Mouse (Mus musculus) embryonic facial prominence, embryonic 14.5 days (tissue): ENCODE results near the gene Hist1h3d. TPM values are rescaled to one million over a fixed set of nuclear protein-coding genes. Genes with fewer than 3 reads are reported as not detected.
"Not testable (repeated sequence)": the region's sequence is repeated elsewhere in the genome, so short reads cannot be mapped to it uniquely, and the experiment has no call there.

Experiments used
- ATAC-seq: fragments of 200-750 bp; cut with Nextera tagmentation; 2 replicates; pipeline ENCODE4 v1.8.0; 2017; ENCODE audit warnings: low read depth, moderate number of reproducible peaks, moderate TSS enrichment
- DNase-seq: peaks from one replicate; pipeline ENCODE4 v3.0.0-alpha.2; 2015; ENCODE audit warnings: low spot score
- H3K27ac ChIP-seq: fragments of 300-500 bp; sonication (generic); replicated peaks from 2 replicates; pipeline ENCODE4 v1.5.1; 2014; ENCODE audit warnings: low read depth, mild to moderate bottlenecking, low read length, moderate library complexity
- H3K27me3 ChIP-seq: fragments of 300-500 bp; sonication (generic); replicated peaks from 2 replicates; pipeline ENCODE4 v1.6.1; 2014; ENCODE audit warnings: low read length; ENCODE audit not compliant: control insufficient read depth, insufficient read depth
- H3K36me3 ChIP-seq: fragments of 300-500 bp; sonication (generic); 2 replicates; pipeline ENCODE4 v1.6.1; 2014; ENCODE audit warnings: low read length, mixed read lengths; ENCODE audit not compliant: control insufficient read depth, insufficient read depth
- H3K4me1 ChIP-seq: fragments of 300-500 bp; sonication (generic); 2 replicates; pipeline ENCODE4 v1.6.1; 2014; ENCODE audit warnings: antibody characterized with exemption, low read length; ENCODE audit not compliant: control insufficient read depth, insufficient read depth
- H3K4me2 ChIP-seq: fragments of 300-500 bp; sonication (generic); 2 replicates; pipeline ENCODE4 v1.6.1; 2014; ENCODE audit warnings: low read depth, mild to moderate bottlenecking, low read length, moderate library complexity, mixed read lengths
- H3K4me3 ChIP-seq: fragments of 300-500 bp; sonication (generic); 2 replicates; pipeline ENCODE4 v1.5.1; 2014; ENCODE audit warnings: low read depth, mild to moderate bottlenecking, low read length
- H3K9ac ChIP-seq: fragments of 300-500 bp; sonication (generic); 2 replicates; pipeline ENCODE4 v1.6.1; 2014; ENCODE audit warnings: low read depth, mild to moderate bottlenecking, low read length, moderate library complexity, mixed read lengths
- H3K9me3 ChIP-seq: fragments of 300-500 bp; sonication (generic); 2 replicates; pipeline ENCODE4 v1.6.1; 2016; ENCODE audit warnings: low read length; ENCODE audit not compliant: control insufficient read depth
- WGBS: fragments of 180-500 bp; shearing (Covaris S2); extraction: QIAGEN DNeasy Blood & Tissue Kit; methylation state at CpG from one replicate; pipeline ENCODE4 v1.1.7; 2014; 5-methylcytosine and 5-hydroxymethylcytosine counted together
- polyA plus RNA-seq: library from polyadenylated mRNA; unstranded; fragments of >200 nt; fragmentation: Nextera tagmentation; extraction: Ambion mirVana; gene quantifications from 2 replicates; pipeline ENCODE4 v1.2.1, GENCODE M21; 2014

The Hist1h3d gene
- polyA plus RNA-seq, 1 experiment from 2014 or later = 5.2 TPM

- WGBS = under 1% methylated on average over 34 of the region's 47 CpGs
- Histone ChIP-seq H3K4me1 (peaks cover 12% of the 10 kb centered on the region; the same call in 1 of the 2 replicates), H3K9ac (peak within 1 kb of the TSS; percentile 70), H3K4me3 (peak within 1 kb of the TSS; percentile 47), H3K4me2 (peak within 1 kb of the TSS; percentile 64), H3K27ac (peak within 1 kb of the TSS; percentile 93)
- ATAC-seq = peak; percentile 84
- H3K36me3 ChIP-seq, H3K9me3 ChIP-seq, H3K27me3 ChIP-seq: not testable (repeated sequence)
- DNase-seq = peak; percentile 98
Measured at GRCm38 (mm10) chr13:23551146-23551834, 24.3 kb upstream of the Hist1h3d start, which contains the start of gene Hist1h4f. Hist1h4f (minus strand) TSS chr13:23551648.

- 47% methylated on average over 8 of the region's 8 CpGs for WGBS
- H3K36me3 ChIP-seq = no peaks in the 10 kb centered on the region
- peak overlapping the region; percentile 93 for H3K27ac ChIP-seq
- no peaks in the 10 kb centered on the region for H3K9me3 ChIP-seq
- no peaks in the 10 kb centered on the region for H3K27me3 ChIP-seq
- DNase-seq (no peak), ATAC-seq (no peak)
- peak overlapping the region; percentile 64 for H3K4me2 ChIP-seq
- peak overlapping the region; percentile 47 for H3K4me3 ChIP-seq
- peak overlapping the region; percentile 70; the same call in 1 of the 2 replicates for H3K9ac ChIP-seq
- peaks cover 14% of the 10 kb centered on the region; the same call in 1 of the 2 replicates for H3K4me1 ChIP-seq
Measured at GRCm38 (mm10) chr13:23551931-23552914, 23.3 kb upstream of the Hist1h3d start.

- peak within 1 kb of the TSS; percentile 98 for H3K27ac ChIP-seq
- DNase-seq = no peak
- H3K9ac ChIP-seq = peak within 1 kb of the TSS; percentile 87; the same call in 1 of the 2 replicates
- no peaks in the 10 kb centered on the region for H3K9me3 ChIP-seq
- no peaks in the 10 kb centered on the region for H3K36me3 ChIP-seq
- H3K4me3 ChIP-seq = peak within 1 kb of the TSS; percentile 58; the same call in 1 of the 2 replicates
- peaks cover 14% of the 10 kb centered on the region; the same call in 1 of the 2 replicates for H3K4me1 ChIP-seq
- H3K4me2 ChIP-seq = peak within 1 kb of the TSS; percentile 97
- H3K27me3 ChIP-seq = no peaks in the 10 kb centered on the region
- no peak for ATAC-seq
Measured at GRCm38 (mm10) chr13:23552962-23553361, 22.6 kb upstream of the Hist1h3d start, which contains the start of gene Hist1h1d. Hist1h1d (plus strand) TSS chr13:23553262.

GRCm38 (mm10) chr13:23554393-23554792 lies 21.2 kb upstream of the Hist1h3d start:
- no peaks in the 10 kb centered on the region for H3K9me3 ChIP-seq
- H3K4me2 ChIP-seq = peak overlapping the region; percentile 97
- H3K4me3 ChIP-seq = peak overlapping the region; percentile 58
- 20% methylated on average over 9 of the region's 9 CpGs for WGBS
- peaks cover 14% of the 10 kb centered on the region; the same call in 1 of the 2 replicates for H3K4me1 ChIP-seq
- ATAC-seq = no peak
- no peaks in the 10 kb centered on the region for H3K36me3 ChIP-seq
- no peak for DNase-seq
- peak overlapping the region; percentile 98 for H3K27ac ChIP-seq
- H3K27me3 ChIP-seq = no peaks in the 10 kb centered on the region
- peak overlapping the region; percentile 87 for H3K9ac ChIP-seq

GRCm38 (mm10) chr13:23554925-23555838 lies 20.4 kb upstream of the Hist1h3d start:
- H3K4me1 ChIP-seq = peaks cover 14% of the 10 kb centered on the region; the same call in 1 of the 2 replicates
- peak overlapping the region; percentile 97 for H3K4me2 ChIP-seq
- no peaks in the 10 kb centered on the region for H3K36me3 ChIP-seq
- no peaks in the 10 kb centered on the region for H3K9me3 ChIP-seq
- peak; percentile 89 for ATAC-seq
- no peaks in the 10 kb centered on the region for H3K27me3 ChIP-seq
- peak; percentile 96 for DNase-seq
- WGBS = 0% methylated on average over 49 of the region's 54 CpGs
- peak overlapping the region; percentile 98 for H3K27ac ChIP-seq
- H3K4me3 ChIP-seq = peak overlapping the region; percentile 58
- H3K9ac ChIP-seq = peak overlapping the region; percentile 87

- Histone ChIP-seq H3K36me3 (no peaks in the 10 kb centered on the region), H3K4me3 (peak overlapping the region; percentile 58), H3K27me3 (no peaks in the 10 kb centered on the region), H3K4me2 (peak overlapping the region; percentile 97), H3K27ac (peak overlapping the region; percentile 98), H3K9ac (peak overlapping the region; percentile 87), H3K9me3 (no peaks in the 10 kb centered on the region), H3K4me1 (peaks cover 11% of the 10 kb centered on the region; the same call in 1 of the 2 replicates)
- ATAC-seq (peak; percentile 71), DNase-seq (peak; percentile 98)
- under 1% methylated on average over 18 of the region's 18 CpGs for WGBS
Measured at GRCm38 (mm10) chr13:23555839-23556416, 19.6 kb upstream of the Hist1h3d start.

GRCm38 (mm10) chr13:23556906-23557305 lies 18.7 kb upstream of the Hist1h3d start:
- DNase-seq (no peak), ATAC-seq (no peak)
- Histone ChIP-seq H3K36me3 (no peaks in the 10 kb centered on the region), H3K4me2 (peak overlapping the region; percentile 97), H3K9ac (no peak overlapping the region), H3K27ac (peak overlapping the region; percentile 98), H3K4me3 (no peak overlapping the region), H3K9me3 (no peaks in the 10 kb centered on the region), H3K27me3 (no peaks in the 10 kb centered on the region), H3K4me1 (peaks cover 10% of the 10 kb centered on the region; the same call in 1 of the 2 replicates)
- WGBS = 45% methylated on average over 3 of the region's 3 CpGs
